Mouse (Mus musculus) midbrain, embryonic 14.5 days (tissue): ENCODE measurements around the gene Col19a1. TPM values are rescaled to one million over a fixed set of nuclear protein-coding genes. Genes with fewer than 3 reads are reported as not detected.
"Not testable (repeated sequence)": the region's sequence is repeated elsewhere in the genome, so short reads cannot be mapped to it uniquely, and the experiment has no call there.

Source experiments
- ATAC-seq: fragments of 200-750 bp; cut with Nextera tagmentation; 2 replicates; pipeline ENCODE4 v1.8.0; 2017; ENCODE audit warnings: moderate number of reproducible peaks, moderate library complexity; ENCODE audit not compliant: low FRiP score, low TSS enrichment
- DNase-seq: peaks from one replicate; pipeline ENCODE4 v3.0.0-alpha.2; 2015
- H3K27ac ChIP-seq: fragments of 300-500 bp; sonication (generic); replicated peaks from 2 replicates; pipeline ENCODE4 v1.5.1; 2014; ENCODE audit warnings: mild to moderate bottlenecking, low read depth, low read length, moderate library complexity
- H3K27me3 ChIP-seq: fragments of 300-500 bp; sonication (generic); 2 replicates; pipeline ENCODE4 v1.6.1; 2014; ENCODE audit warnings: low read length, control low read depth, mixed read lengths; ENCODE audit not compliant: control insufficient read depth, insufficient read depth
- H3K36me3 ChIP-seq: fragments of 300-500 bp; sonication (generic); 2 replicates; pipeline ENCODE4 v1.6.1; 2014; ENCODE audit warnings: low read length, control low read depth; ENCODE audit not compliant: control insufficient read depth, insufficient read depth
- H3K4me1 ChIP-seq: fragments of 300-500 bp; sonication (generic); 2 replicates; pipeline ENCODE4 v1.6.1; 2014; ENCODE audit warnings: mild to moderate bottlenecking, antibody characterized with exemption, low read length, control low read depth; ENCODE audit not compliant: control insufficient read depth, insufficient read depth
- H3K4me2 ChIP-seq: fragments of 300-500 bp; sonication (generic); 2 replicates; pipeline ENCODE4 v1.6.1; 2014; ENCODE audit warnings: mild to moderate bottlenecking, low read length, moderate library complexity
- H3K4me3 ChIP-seq: fragments of 300-500 bp; sonication (generic); replicated peaks from 2 replicates; pipeline ENCODE4 v1.5.1; 2014; ENCODE audit warnings: low read depth, low read length
- H3K9ac ChIP-seq: fragments of 300-500 bp; sonication (generic); replicated peaks from 2 replicates; pipeline ENCODE4 v1.6.1; 2014; ENCODE audit warnings: mild to moderate bottlenecking, low read length, moderate library complexity
- H3K9me3 ChIP-seq: fragments of 300-500 bp; sonication (generic); 2 replicates; pipeline ENCODE4 v1.6.1; 2016; ENCODE audit warnings: low read length, control low read depth, mixed read lengths; ENCODE audit not compliant: control insufficient read depth
- WGBS: fragments of 180-500 bp; shearing (Covaris S2); extraction: QIAGEN DNeasy Blood & Tissue Kit; methylation state at CpG from one replicate; pipeline ENCODE4 v1.1.7; 2014; 5-methylcytosine and 5-hydroxymethylcytosine counted together
- polyA plus RNA-seq: library from polyadenylated mRNA; unstranded; fragments of >200 nt; fragmentation: Nextera tagmentation; extraction: Ambion mirVana; gene quantifications from 2 replicates; pipeline ENCODE4 v1.2.1, GENCODE M21; 2014

The Col19a1 gene
- 1.00 and 1.2 TPM in 2 replicates for polyA plus RNA-seq

DNA sequence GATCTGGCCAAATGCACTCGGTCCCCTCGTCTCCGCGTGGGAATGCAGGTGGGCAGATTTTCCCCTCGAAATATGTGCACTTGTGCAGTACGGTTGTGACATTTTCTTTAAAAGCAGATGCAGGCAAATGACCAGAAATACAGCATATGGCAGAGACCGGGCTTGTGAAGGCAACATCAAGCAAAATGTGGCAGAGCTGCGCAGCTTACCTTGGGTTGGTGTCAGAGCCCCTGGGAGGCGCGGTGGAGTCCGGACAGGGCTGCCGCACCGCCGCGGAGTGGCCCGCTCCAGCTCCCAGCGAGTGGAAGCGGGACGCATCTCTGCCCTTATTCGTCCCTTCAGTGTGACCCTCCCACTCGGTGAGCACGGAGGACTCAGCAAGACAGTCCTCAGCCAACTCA lies at the start of gene Col19a1:
Gene Col19a1 (minus strand): TSS at position 332 of the 401 bp plus-strand sequence.
- Histone ChIP-seq H3K4me1 (peaks cover 7% of the 10 kb centered on the region; the same call in 1 of the 2 replicates), H3K4me3 (peak within 1 kb of the TSS; percentile 59), H3K27ac (no peak within 1 kb of the TSS), H3K9ac (peak within 1 kb of the TSS; percentile 57), H3K36me3 (no peaks in the 10 kb centered on the region), H3K9me3 (no peaks in the 10 kb centered on the region), H3K4me2 (peak within 1 kb of the TSS; percentile 99), H3K27me3 (peaks cover 41% of the 10 kb centered on the region)
- peak; percentile 72 for ATAC-seq
- WGBS, result 2% methylated on average over 22 of the region's 22 CpGs
- DNase-seq, result peak; percentile 54

DNA sequence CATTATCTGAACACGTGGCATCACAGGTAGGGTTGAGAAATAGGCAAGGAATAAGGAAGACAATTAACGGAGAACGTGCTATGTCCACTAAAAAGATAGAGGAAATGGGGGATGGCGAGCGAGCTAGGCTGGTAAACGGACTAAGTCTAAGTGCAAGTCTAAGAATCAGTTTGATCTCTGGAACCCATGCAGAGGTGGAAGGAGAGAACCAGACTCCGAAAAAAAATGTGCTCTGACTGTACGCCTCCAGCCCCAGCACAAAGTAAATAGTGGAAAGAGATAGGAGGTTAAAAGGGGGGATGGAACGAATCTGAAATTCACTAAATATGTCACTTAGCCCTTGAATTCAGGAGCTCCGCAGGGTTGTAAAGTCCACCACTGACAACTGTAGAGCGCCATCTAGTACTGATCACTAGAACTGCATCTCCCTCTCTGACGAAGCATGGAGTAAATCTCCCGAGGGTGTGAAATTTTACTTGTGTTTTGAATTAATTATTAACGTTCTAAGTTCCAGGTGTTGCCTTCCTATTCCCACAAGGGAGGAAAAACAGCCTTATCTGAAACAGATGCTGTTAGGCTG lies 46.4 kb upstream of the Col19a1 start:
- DNase-seq (peak; percentile 62), ATAC-seq (no peak)
- no peaks in the 10 kb centered on the region for H3K27me3 ChIP-seq
- no peaks in the 10 kb centered on the region for H3K36me3 ChIP-seq
- H3K27ac ChIP-seq, result no peak overlapping the region
- H3K9me3 ChIP-seq, result no peaks in the 10 kb centered on the region
- H3K4me2 ChIP-seq, result no peak overlapping the region
- no peak overlapping the region for H3K4me3 ChIP-seq
- H3K4me1 ChIP-seq, result no peaks in the 10 kb centered on the region
- 40% methylated on average over 14 of the region's 14 CpGs for WGBS
- H3K9ac ChIP-seq, result no peak overlapping the region

DNA sequence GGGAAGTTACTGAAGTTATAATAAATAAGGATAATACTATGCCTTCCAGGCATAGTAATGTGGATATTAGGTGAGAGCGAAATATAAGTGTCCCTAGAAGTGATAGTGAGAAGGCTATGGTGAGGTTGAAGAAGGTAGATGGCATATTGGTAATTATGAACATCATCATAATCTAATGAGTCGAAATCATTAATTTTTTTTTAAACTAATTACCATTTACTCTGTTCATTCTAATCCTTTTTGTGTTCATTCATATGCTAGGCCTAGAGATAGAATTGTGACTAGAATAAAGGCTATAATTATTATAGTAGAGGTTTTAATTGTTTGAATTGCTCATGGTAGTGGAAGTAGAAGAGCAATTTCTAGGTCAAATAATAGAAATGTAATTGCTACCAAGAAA lies 25.3 kb upstream of the Col19a1 start:
- H3K4me3 ChIP-seq, H3K27ac ChIP-seq, H3K9ac ChIP-seq, DNase-seq, H3K4me2 ChIP-seq, H3K36me3 ChIP-seq, ATAC-seq, H3K9me3 ChIP-seq, H3K27me3 ChIP-seq, H3K4me1 ChIP-seq: not testable (repeated sequence)
- whole genome bisulfite sequencing, result 0% methylated on average over 1 of the region's 2 CpGs

DNA sequence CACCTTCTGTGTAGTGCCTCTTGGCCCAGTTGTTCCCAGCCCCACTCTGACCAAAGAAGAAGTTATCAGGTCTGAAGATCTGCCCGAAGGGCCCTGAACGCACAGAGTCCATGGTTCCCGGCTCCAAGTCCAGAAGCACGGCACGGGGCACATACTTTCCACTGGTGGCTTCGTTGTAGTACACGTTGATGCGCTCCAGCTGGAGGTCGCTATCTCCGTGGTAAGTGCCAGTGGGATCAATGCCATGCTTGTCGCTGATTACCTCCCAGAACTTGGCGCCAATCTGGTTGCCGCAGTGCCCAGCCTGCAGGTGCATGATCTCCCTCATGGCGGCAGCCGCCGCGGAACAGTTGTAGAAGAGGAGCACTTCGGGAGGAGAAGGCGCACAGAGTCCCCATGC lies 7.8 kb upstream of the Col19a1 start:
- Histone ChIP-seq H3K36me3 (no peaks in the 10 kb centered on the region), H3K4me2 (no peak overlapping the region), H3K9me3 (no peaks in the 10 kb centered on the region; the same call in 1 of the 2 replicates), H3K27ac (no peak overlapping the region), H3K4me3 (no peak overlapping the region), H3K9ac (no peak overlapping the region), H3K4me1 (no peaks in the 10 kb centered on the region), H3K27me3 (no peaks in the 10 kb centered on the region)
- DNase-seq, result no peak
- 93% methylated on average over 19 of the region's 19 CpGs for WGBS
- ATAC-seq, result no peak

DNA sequence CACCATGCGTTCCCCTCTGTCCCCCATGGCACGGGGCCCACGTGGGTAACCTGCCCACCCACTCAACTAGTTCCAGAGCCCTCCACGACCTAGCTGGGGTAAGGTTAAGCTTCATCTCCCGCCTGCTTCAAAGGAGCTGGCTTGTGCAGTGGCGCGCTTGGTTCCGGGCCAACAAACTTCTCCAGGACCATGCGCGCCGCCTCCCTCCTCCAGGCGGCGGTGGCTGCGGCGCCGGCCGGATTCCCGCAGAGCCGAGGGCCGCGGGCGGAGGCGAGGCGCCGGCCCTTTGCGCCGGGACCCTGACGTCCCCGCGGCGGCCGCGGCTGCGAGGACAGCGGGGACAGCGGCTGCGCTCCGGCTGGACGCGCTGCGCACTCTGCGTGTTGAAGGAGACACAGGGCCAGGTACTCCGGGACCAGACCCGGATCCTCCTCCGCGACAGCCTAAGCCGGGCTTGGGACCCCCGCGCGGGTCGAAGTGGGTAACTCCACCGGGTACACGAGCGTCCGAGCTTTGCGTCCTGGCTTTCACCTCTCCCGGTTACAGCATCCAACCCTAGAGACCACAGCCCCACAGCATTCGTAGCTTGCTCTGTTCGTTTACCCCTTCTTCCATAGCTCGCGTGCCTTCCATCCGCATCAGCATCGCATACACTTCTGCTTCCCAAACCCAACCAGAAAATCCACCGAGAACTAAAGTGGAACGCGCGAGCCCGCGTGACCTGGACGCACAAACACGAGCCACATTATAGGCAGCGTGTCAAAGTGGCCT lies 717 bp downstream of the Col19a1 start:
- Histone ChIP-seq H3K4me2 (peak overlapping the region; percentile 99), H3K4me1 (peaks cover 7% of the 10 kb centered on the region; the same call in 1 of the 2 replicates), H3K4me3 (peak overlapping the region; percentile 59), H3K27me3 (peaks cover 41% of the 10 kb centered on the region), H3K36me3 (no peaks in the 10 kb centered on the region), H3K9ac (peak overlapping the region; percentile 57), H3K27ac (no peak overlapping the region), H3K9me3 (no peaks in the 10 kb centered on the region)
- DNase-seq, result peak; percentile 79
- peak; percentile 75 for ATAC-seq
- WGBS, result under 1% methylated on average over 71 of the region's 72 CpGs

DNA sequence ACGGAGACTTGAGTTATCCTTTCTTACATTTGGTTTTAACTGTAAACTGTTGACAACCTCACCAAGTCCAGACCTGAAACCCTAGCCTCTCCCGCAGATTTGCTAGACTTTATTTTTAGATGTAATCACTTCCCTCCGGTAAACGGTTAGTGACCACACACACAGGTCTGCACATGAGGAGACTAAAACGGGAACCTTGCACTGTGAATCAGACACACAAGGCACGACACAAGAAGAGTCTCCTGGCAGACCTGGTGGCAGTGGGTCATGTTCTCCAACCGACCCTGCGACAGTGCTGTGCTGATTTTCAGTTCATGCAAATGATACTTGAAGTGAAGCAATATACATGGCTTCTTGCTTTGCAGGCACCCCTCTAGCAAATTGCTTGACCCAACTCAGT lies 14.7 kb downstream of the Col19a1 start:
- no peak for DNase-seq

DNA sequence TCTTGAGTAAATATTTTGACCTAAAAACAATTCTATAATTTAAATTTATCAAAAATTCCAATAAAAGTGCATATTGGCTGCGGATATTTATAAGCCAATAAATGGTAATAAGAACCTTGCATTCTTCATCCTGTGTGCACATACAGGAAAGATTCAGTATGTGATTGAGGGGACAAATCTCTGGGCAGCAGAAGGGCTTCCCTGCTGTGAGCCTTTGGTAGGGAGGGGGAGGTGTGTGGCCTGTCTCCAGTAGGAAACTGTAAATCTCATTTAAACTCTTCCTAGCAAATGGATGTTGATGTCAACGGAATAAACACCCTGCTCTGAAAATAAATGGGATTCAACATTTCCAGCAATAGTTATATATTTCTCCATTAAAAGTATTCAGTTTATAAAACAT lies 23.2 kb downstream of the Col19a1 start:
- H3K27me3 ChIP-seq, result no peaks in the 10 kb centered on the region
- H3K27ac ChIP-seq, result no peak overlapping the region
- no peak overlapping the region for H3K4me2 ChIP-seq
- no peaks in the 10 kb centered on the region for H3K36me3 ChIP-seq
- H3K9ac ChIP-seq, result no peak overlapping the region
- ATAC-seq, result no peak
- DNase-seq, result peak; percentile 40
- H3K4me1 ChIP-seq, result no peaks in the 10 kb centered on the region
- no peaks in the 10 kb centered on the region for H3K9me3 ChIP-seq
- WGBS, result 48% methylated on average over 2 of the region's 2 CpGs
- H3K4me3 ChIP-seq, result no peak overlapping the region

More for the DNA sequence above, 14.7 kb downstream of the Col19a1 start:
- no peak for ATAC-seq
- H3K27me3 ChIP-seq, result no peaks in the 10 kb centered on the region
- no peaks in the 10 kb centered on the region for H3K36me3 ChIP-seq
- no peak overlapping the region for H3K9ac ChIP-seq
- H3K4me2 ChIP-seq, result no peak overlapping the region
- H3K4me1 ChIP-seq, result no peaks in the 10 kb centered on the region
- no peak overlapping the region for H3K4me3 ChIP-seq
- H3K9me3 ChIP-seq, result no peaks in the 10 kb centered on the region
- WGBS, result 87% methylated on average over 8 of the region's 8 CpGs
- no peak overlapping the region for H3K27ac ChIP-seq

DNA sequence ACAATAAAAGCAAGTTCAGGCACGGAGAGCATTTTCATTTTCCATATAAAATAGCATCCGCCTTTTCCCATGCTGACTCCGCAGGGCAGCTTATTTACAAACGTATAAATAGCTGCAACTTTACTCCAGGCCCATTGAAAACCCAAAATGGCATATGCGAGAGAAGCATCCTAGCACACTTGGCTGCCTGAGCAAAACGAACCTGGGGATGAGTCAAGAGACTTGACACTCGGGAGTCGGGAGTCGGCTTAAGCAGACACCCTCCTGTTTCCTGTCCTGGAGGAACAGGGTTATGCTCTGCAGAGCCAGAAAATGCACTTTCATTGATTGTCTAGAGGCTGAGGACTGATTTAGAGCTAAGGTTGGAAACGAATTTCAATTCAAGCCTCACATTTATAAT lies 29.3 kb downstream of the Col19a1 start:
- DNase-seq (peak; percentile 25), ATAC-seq (no peak)
- Histone ChIP-seq H3K27ac (no peak overlapping the region), H3K9me3 (no peaks in the 10 kb centered on the region), H3K36me3 (no peaks in the 10 kb centered on the region), H3K27me3 (no peaks in the 10 kb centered on the region), H3K4me3 (no peak overlapping the region), H3K4me2 (no peak overlapping the region), H3K9ac (no peak overlapping the region), H3K4me1 (no peaks in the 10 kb centered on the region)
- 46% methylated on average over 10 of the region's 10 CpGs for WGBS

DNA sequence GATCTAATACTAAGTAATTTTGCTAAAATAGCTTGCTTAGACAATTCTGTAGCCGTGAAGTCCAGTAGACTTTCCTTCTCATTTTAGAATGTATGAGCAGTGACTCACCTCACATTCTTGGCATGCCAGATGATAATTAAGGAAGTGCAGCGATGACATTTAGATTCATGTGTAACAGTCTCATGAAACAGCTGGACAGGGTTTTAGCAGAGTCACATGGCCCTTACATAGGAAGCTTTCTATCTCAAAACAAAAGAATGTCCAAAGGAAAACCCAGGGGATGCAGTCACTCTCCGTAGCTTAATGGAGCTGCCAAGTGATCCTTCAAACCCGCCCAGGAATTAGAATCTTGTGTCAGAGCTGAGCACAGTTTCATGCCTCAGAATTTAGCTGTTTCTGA lies 33.8 kb downstream of the Col19a1 start:
- Histone ChIP-seq H3K4me1 (no peaks in the 10 kb centered on the region; the same call in 1 of the 2 replicates), H3K9me3 (no peaks in the 10 kb centered on the region), H3K4me3 (no peak overlapping the region), H3K27me3 (no peaks in the 10 kb centered on the region), H3K9ac (no peak overlapping the region), H3K36me3 (no peaks in the 10 kb centered on the region), H3K4me2 (no peak overlapping the region), H3K27ac (no peak overlapping the region)
- DNase-seq, result peak; percentile 12
- 47% methylated on average over 4 of the region's 4 CpGs for WGBS
- no peak for ATAC-seq
